Mouse (Mus musculus): Measurements from ENCODE around the gene Cdh23. TPM values are rescaled to one million over a fixed set of nuclear protein-coding genes. Genes with fewer than 3 reads are reported as not detected.
"Not testable (repeated sequence)": the region's sequence is repeated elsewhere in the genome, so short reads cannot be mapped to it uniquely, and the experiment has no call there.

Cdh23 gene
- total RNA-seq, 2 experiments from 2014 or later: 1.2 to 2.2 TPM

- no peak; the same call in 1 of the 2 replicates for TF ChIP-seq CTCF (IDR thresholded peaks at IDR 0.05)
- intact Hi-C loops (cut with DNase I): no loop called here
- DNase-seq (ENCODE audit: extremely low spot score in 1 of 2, low spot score in 2 of 2): no peak
- Histone ChIP-seq H3K27ac (no peak overlapping the region), H3K4me3 (no peak overlapping the region)
Observed at GRCm38 (mm10) chr10:60732397-60732861, 36.1 kb upstream of the Cdh23 start.

- no peak for TF ChIP-seq CTCF (IDR thresholded peaks at IDR 0.05)
- Histone ChIP-seq H3K27ac (no peak overlapping the region), H3K4me3 (no peak overlapping the region)
- intact Hi-C loops (cut with DNase I): no loop called here
- no peak for DNase-seq (ENCODE audit: extremely low spot score in 1 of 2, low spot score in 2 of 2)
Observed at GRCm38 (mm10) chr10:60731742-60732141, 35.5 kb upstream of the Cdh23 start.

- Histone ChIP-seq H3K4me3 (no peak overlapping the region), H3K27ac (no peak overlapping the region)
- no peak for DNase-seq (ENCODE audit: extremely low spot score in 1 of 2, low spot score in 2 of 2)
- no peak for TF ChIP-seq CTCF (IDR thresholded peaks at IDR 0.05)
- intact Hi-C loops (cut with DNase I): no loop called here
Observed at GRCm38 (mm10) chr10:60727301-60727700, 31.0 kb upstream of the Cdh23 start.

GRCm38 (mm10) chr10:60726896-60727295 lies 30.6 kb upstream of the Cdh23 start:
- intact Hi-C loops (cut with DNase I): no loop called here
- TF ChIP-seq CTCF (IDR thresholded peaks at IDR 0.05): no peak
- Histone ChIP-seq H3K27ac (no peak overlapping the region), H3K4me3 (no peak overlapping the region)
- no peak for DNase-seq (ENCODE audit: extremely low spot score in 1 of 2, low spot score in 2 of 2)

- intact Hi-C loops (cut with DNase I): no loop called here
- H3K4me3 ChIP-seq: no peak overlapping the region
- TF ChIP-seq CTCF (IDR thresholded peaks at IDR 0.05): no peak
- no peak for DNase-seq (ENCODE audit: extremely low spot score in 1 of 2, low spot score in 2 of 2)
- no peak overlapping the region for H3K27ac ChIP-seq
Observed at GRCm38 (mm10) chr10:60724496-60724895, 28.2 kb upstream of the Cdh23 start.

GRCm38 (mm10) chr10:60723345-60723744 lies 27.1 kb upstream of the Cdh23 start:
- intact Hi-C loops (cut with DNase I): no loop called here
- no peak for DNase-seq (ENCODE audit: extremely low spot score in 1 of 2, low spot score in 2 of 2)

GRCm38 (mm10) chr10:60721640-60722039 lies 25.4 kb upstream of the Cdh23 start:
- no peak for DNase-seq (ENCODE audit: extremely low spot score in 1 of 2, low spot score in 2 of 2)
- intact Hi-C loops (cut with DNase I): no loop called here
- TF ChIP-seq CTCF (IDR thresholded peaks at IDR 0.05): no peak
- Histone ChIP-seq H3K4me3 (no peak overlapping the region), H3K27ac (no peak overlapping the region)

More at GRCm38 (mm10) chr10:60723345-60723744, 27.1 kb upstream of the Cdh23 start:
- Histone ChIP-seq H3K4me3 (no peak overlapping the region), H3K27ac (no peak overlapping the region)
- peak; percentile 21 for TF ChIP-seq CTCF (IDR thresholded peaks at IDR 0.05)

GRCm38 (mm10) chr10:60720461-60720860 lies 24.2 kb upstream of the Cdh23 start:
- intact Hi-C loops (cut with DNase I): no loop called here
- TF ChIP-seq CTCF (IDR thresholded peaks at IDR 0.05): no peak

GRCm38 (mm10) chr10:60718491-60718890 lies 22.2 kb upstream of the Cdh23 start:
- no peak overlapping the region for H3K27ac ChIP-seq
- H3K4me3 ChIP-seq: no peak overlapping the region
- DNase-seq (ENCODE audit: extremely low spot score in 1 of 2, low spot score in 2 of 2): no peak
- intact Hi-C loops (cut with DNase I): no loop called here
- TF ChIP-seq CTCF (IDR thresholded peaks at IDR 0.05): no peak

More at GRCm38 (mm10) chr10:60720461-60720860, 24.2 kb upstream of the Cdh23 start:
- Histone ChIP-seq H3K4me3 (no peak overlapping the region), H3K27ac (no peak overlapping the region)
- DNase-seq (ENCODE audit: extremely low spot score in 1 of 2, low spot score in 2 of 2): no peak

GRCm38 (mm10) chr10:60716449-60716848 lies 20.2 kb upstream of the Cdh23 start:
- Histone ChIP-seq H3K27ac (no peak overlapping the region), H3K4me3 (no peak overlapping the region)
- intact Hi-C loops (cut with DNase I): no loop called here
- no peak for DNase-seq (ENCODE audit: extremely low spot score in 1 of 2, low spot score in 2 of 2)
- no peak for TF ChIP-seq CTCF (IDR thresholded peaks at IDR 0.05)

GRCm38 (mm10) chr10:60712299-60712698 lies 16.0 kb upstream of the Cdh23 start:
- H3K4me3 ChIP-seq; H3K27ac ChIP-seq; intact Hi-C loops (cut with DNase I); DNase-seq (ENCODE audit: extremely low spot score in 1 of 2, low spot score in 2 of 2): not testable (repeated sequence)

- no peak overlapping the region for H3K4me3 ChIP-seq
- no peak for DNase-seq (ENCODE audit: extremely low spot score in 1 of 2, low spot score in 2 of 2)
- TF ChIP-seq CTCF (IDR thresholded peaks at IDR 0.05): no peak
- no peak overlapping the region for H3K27ac ChIP-seq
- intact Hi-C loops (cut with DNase I): no loop called here
Observed at GRCm38 (mm10) chr10:60708837-60709236, 12.5 kb upstream of the Cdh23 start.

- intact Hi-C loops (cut with DNase I): no loop called here
- no peak for TF ChIP-seq CTCF (IDR thresholded peaks at IDR 0.05)
- no peak overlapping the region for H3K4me3 ChIP-seq
- H3K27ac ChIP-seq: no peak overlapping the region
- no peak for DNase-seq (ENCODE audit: extremely low spot score in 1 of 2, low spot score in 2 of 2)
Observed at GRCm38 (mm10) chr10:60706268-60706667, 10.0 kb upstream of the Cdh23 start.
